In the genomic region with DNA sequence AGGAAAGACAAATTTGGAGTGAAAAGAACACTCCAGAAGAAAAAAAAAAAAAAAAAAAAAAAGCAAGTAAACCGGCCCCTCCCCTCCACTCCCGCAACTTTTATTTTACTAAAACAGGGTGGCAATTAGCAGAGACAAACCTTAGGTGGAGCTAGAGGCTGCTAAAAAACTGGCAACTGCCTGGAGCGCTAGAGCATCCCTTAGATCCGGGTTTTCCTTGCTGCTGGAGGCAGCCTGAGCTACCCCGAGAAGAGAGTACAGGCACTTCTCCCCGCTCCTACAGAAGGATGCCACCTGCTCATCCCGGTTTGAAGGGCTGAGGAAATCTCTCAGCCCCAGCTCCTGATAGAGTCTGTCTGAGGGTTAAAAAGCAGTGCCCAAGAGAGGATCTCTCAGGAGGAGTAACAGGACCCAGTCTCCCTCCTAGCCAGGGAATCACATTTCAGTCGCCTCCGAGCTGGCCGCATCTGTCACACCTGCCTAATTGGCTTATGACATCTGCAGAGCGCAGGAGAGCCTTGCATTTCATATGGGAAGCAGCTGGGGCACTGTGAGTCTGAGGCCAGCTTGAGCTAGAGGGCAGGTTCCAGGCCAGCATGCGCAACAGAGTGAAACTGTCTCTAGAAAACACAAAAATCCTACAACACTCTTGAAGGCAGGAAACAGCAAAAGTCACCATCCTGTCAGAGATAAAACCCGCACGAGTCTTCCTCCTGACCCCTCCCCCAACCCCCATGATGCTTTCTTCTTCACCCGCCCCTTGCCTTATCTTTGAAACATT, we compare ENCODE assay signal across 8 mouse cellular contexts. TPM values are rescaled to one million over a fixed set of nuclear protein-coding genes. Genes with fewer than 3 reads are reported as not detected.
A peak's percentile ranks its signal among the peaks of the same experiment; 100 is the strongest.
DNase-seq lines count a peak whose midpoint lies in the region; ATAC-seq lines count a peak whose summit lies in the region.

No protein-coding gene starts in this region.

- peak overlapping the region; percentile 38 for H3K4me2 ChIP-seq in forebrain, embryonic 15.5 days (replicated peaks)
- H3K4me2 ChIP-seq in hindbrain, embryonic 13.5 days, result peak overlapping the region; percentile 51

- H3K4me3 ChIP-seq in forebrain, embryonic 15.5 days, result peak overlapping the region; percentile 15; the same call in 1 of the 2 replicates
- H3K4me3 ChIP-seq in hindbrain, embryonic 13.5 days, result peak overlapping the region; percentile 15; the same call in 1 of the 2 replicates

- DNase-seq in adrenal gland, adult (ENCODE audit: inconsistent age in 2 of 2, low spot score in 1 of 2), result peak; percentile 33 to 74
- DNase-seq in adrenal gland, adult 18-20 months (ENCODE audit: low spot score in 2 of 2), result no peak
- peak; percentile 94 for DNase-seq in brain, adult 2 months (ENCODE audit: low read depth, low spot score)
- peak; percentile 55 to 58 for DNase-seq in layer of hippocampus, postnatal 36 days
- peak; percentile 73 for DNase-seq in lung, postnatal 25 days (ENCODE audit: low spot score)
- peak; percentile 60 for DNase-seq in right cerebral cortex, postnatal 25 days

- H3K27me3 ChIP-seq in forebrain, embryonic 15.5 days, result peaks cover 4% of the 10 kb centered on the region; the same call in 1 of the 2 replicates
- H3K27me3 ChIP-seq in hindbrain, embryonic 13.5 days, result peaks cover 11% of the 10 kb centered on the region; the same call in 1 of the 2 replicates

- peaks cover 10% of the 10 kb centered on the region for H3K4me1 ChIP-seq in forebrain, embryonic 15.5 days
- H3K4me1 ChIP-seq in hindbrain, embryonic 13.5 days (replicated peaks), result peaks cover 12% of the 10 kb centered on the region

- H3K27ac ChIP-seq in forebrain, embryonic 15.5 days (replicated peaks), result no peak overlapping the region
- H3K27ac ChIP-seq in hindbrain, embryonic 13.5 days, result no peak overlapping the region

- peak; percentile 86 for ATAC-seq in forebrain, embryonic 15.5 days (replicated peaks)
- ATAC-seq in hindbrain, embryonic 13.5 days (ENCODE audit: low FRiP score), result peak; percentile 77

- 6% methylated on average over 15 of the region's 15 CpGs for WGBS in forebrain, embryonic 15.5 days
- WGBS in hindbrain, embryonic 13.5 days, result 7% methylated on average over 15 of the region's 15 CpGs

- H3K36me3 ChIP-seq in forebrain, embryonic 15.5 days, result 0 out of 2 replicates have a peak, but pooled peaks cover 7% of the 10 kb centered on the region
- H3K36me3 ChIP-seq in hindbrain, embryonic 13.5 days, result peaks cover 2% of the 10 kb centered on the region; the same call in 1 of the 2 replicates

- 0 out of 2 replicates have a peak overlapping the region, but pooled peaks have one; percentile 13 for H3K9ac ChIP-seq in forebrain, embryonic 15.5 days (replicated peaks)
- H3K9ac ChIP-seq in hindbrain, embryonic 13.5 days, result peak overlapping the region; percentile 58

- no peaks in the 10 kb centered on the region for H3K9me3 ChIP-seq in forebrain, embryonic 15.5 days
- H3K9me3 ChIP-seq in hindbrain, embryonic 13.5 days, result no peaks in the 10 kb centered on the region

RNA-seq across cellular contexts. Expression of a gene that starts 12.4 kb away (rescaled TPM):
- 10 to 100 TPM; 21.2 to 23.1 TPM for total RNA-seq in adrenal gland, adult 18-20 months (2021)
- 71.1 and 80.1 TPM in 2 replicates for polyA plus RNA-seq in forebrain, embryonic 15.5 days (2015; fragmentation: Nextera tagmentation; extraction: Ambion mirVana)
- 73.2 and 74.1 TPM in 2 replicates for polyA plus RNA-seq in hindbrain, embryonic 13.5 days (2015; fragmentation: Nextera tagmentation; extraction: Ambion mirVana)
- total RNA-seq in layer of hippocampus, postnatal 36 days (2021), result 10 to 100 TPM; 43.9 to 44.7 TPM

RNA-seq across cellular contexts. Expression of a gene that starts 27.6 kb away (rescaled TPM):
- total RNA-seq in adrenal gland, adult 18-20 months (2021), result 10 to 100 TPM; 22.3 to 24.9 TPM
- 41.3 and 42.4 TPM in 2 replicates for polyA plus RNA-seq in forebrain, embryonic 15.5 days (2015; fragmentation: Nextera tagmentation; extraction: Ambion mirVana)
- polyA plus RNA-seq in hindbrain, embryonic 13.5 days (2015; fragmentation: Nextera tagmentation; extraction: Ambion mirVana), result 38.4 and 40.9 TPM in 2 replicates
- 10 to 100 TPM; 12.0 to 12.8 TPM for total RNA-seq in layer of hippocampus, postnatal 36 days (2021)

RNA-seq across cellular contexts. Expression of a gene that starts 37.4 kb away (rescaled TPM):
- 1 to 10 TPM; 4.4 to 5.1 TPM for total RNA-seq in adrenal gland, adult 18-20 months (2021)
- 0.50 and 0.65 TPM in 2 replicates for polyA plus RNA-seq in forebrain, embryonic 15.5 days (2015; fragmentation: Nextera tagmentation; extraction: Ambion mirVana)
- 0.31 and 0.36 TPM in 2 replicates for polyA plus RNA-seq in hindbrain, embryonic 13.5 days (2015; fragmentation: Nextera tagmentation; extraction: Ambion mirVana)
- total RNA-seq in layer of hippocampus, postnatal 36 days (2021), result 1 to 10 TPM; 3.6 to 4.0 TPM

Comparison
In these comparisons a context has a peak if more than half of its experiments do, and no peak if none do; other contexts are left out.
1. DNase-seq: peak in adrenal gland, adult (2 of 2), brain, adult 2 months (single experiment), layer of hippocampus, postnatal 36 days (2 of 2), lung, postnatal 25 days (single experiment) and right cerebral cortex, postnatal 25 days (single experiment); none in adrenal gland, adult 18-20 months (0 of 2).